Mouse (Mus musculus) heart, adult 11 months (tissue): ENCODE results near the gene Bcl2l14.

ENCODE experiments used
- DNase-seq: peaks from one replicate; pipeline ENCODE4 v3.0.0; 2022

Gene Bcl2l14

GRCm38 (mm10) chr6:134403684-134404070 is 7.6 kb downstream of the Bcl2l14 start:
- peak; percentile 48 for DNase-seq

- DNase-seq = no peak
Measured at GRCm38 (mm10) chr6:134407226-134407625, 11.1 kb downstream of the Bcl2l14 start.

- DNase-seq = peak; percentile 57
Measured at GRCm38 (mm10) chr6:134413706-134414531, 17.8 kb downstream of the Bcl2l14 start.

- DNase-seq = no peak
Measured at GRCm38 (mm10) chr6:134414532-134414883, 18.4 kb downstream of the Bcl2l14 start.

DNA sequence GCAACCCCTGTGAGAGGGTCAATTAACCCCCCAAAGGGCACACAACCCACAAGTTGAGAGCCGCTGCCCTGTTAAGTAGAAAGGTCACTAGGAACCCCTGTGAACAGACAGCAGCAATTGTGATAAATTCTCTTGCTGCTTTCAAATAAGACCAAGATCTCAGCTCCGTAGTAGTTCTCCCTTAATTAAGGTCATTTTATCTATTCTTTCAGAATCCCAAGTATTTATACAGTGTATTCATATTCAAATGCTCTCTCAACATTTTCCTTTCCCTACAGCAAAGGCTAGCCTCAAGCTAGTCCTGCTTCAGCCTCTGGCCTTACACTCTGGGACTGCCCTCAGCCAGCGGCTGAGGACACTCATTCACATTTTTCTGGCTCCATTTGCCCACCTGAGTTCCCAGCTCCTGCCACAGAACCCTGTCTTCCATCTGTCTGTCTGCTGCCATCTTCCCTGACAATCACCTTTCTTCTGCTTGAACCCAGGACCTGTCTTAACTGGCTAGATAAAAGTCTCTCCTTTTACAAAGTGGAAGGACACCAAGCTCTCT is 20.5 kb downstream of the Bcl2l14 start:
- DNase-seq = peak; percentile 4

DNA sequence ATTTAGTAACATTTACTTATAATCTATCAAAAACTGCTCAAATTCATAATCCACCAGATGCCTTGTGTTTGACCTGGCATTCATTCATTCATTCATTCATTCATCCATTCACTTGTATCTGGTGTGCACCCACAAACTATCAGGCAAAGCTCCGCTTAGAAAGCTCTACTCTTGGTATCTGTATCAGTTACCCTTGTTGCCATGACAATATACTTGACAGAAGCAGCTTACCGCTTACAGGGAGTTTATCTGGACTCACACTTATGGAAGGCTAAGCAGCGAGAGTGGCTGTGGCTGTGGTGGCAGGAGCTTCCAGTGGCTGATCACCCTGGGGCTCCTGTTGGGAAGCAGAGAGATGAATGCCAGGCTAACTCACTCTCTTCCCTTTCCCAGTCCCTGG is 21.8 kb downstream of the Bcl2l14 start:
- no peak for DNase-seq

- no peak for DNase-seq
Measured at GRCm38 (mm10) chr6:134420375-134420774, 24.3 kb downstream of the Bcl2l14 start.

DNA sequence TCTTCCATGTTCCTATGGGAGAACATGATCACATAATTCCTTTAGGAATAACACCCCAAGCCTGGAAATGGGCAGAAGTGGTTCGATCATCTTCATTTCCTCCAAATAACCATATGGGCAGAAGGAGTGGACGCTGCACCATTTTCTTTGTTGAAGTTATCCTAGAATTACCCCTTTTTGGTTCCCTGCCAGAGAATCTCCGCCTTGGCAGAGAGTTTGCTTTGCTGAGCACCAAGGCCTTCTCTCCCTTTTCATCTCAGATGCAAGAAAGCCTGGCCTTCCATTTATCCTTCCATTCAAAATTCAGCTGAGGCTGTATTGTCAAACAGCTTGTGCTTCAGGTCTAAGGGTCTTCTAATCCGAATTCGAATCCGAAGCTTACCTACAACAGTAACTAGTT is 25.8 kb downstream of the Bcl2l14 start:
- no peak for DNase-seq

DNA sequence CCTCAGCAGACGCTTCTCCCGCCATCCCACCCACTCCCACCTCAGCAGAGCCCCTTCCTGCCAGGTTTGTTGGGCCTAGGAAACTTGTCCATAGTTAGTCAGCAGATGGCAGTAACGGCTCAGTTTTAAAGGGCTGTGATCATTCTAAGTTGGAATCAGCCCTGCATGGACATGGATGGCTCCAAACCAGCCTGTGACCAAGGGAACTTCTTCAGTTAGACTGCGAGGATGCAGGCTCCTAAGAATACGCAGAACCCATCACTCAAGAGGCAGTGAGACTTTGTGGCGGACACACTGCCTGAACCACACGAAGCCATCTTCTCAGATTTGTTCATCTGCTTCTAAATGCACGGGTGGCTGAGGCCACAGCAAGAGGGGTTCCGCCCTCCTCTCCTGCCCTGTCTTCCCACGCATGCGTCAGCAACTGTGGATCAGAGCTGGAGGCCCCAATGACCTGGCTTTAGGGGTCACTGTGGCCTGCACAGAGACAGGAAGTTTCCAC is 29.1 kb downstream of the Bcl2l14 start:
- DNase-seq = peak; percentile 99

- DNase-seq = no peak
Measured at GRCm38 (mm10) chr6:134427165-134427564, 31.0 kb downstream of the Bcl2l14 start.

DNA sequence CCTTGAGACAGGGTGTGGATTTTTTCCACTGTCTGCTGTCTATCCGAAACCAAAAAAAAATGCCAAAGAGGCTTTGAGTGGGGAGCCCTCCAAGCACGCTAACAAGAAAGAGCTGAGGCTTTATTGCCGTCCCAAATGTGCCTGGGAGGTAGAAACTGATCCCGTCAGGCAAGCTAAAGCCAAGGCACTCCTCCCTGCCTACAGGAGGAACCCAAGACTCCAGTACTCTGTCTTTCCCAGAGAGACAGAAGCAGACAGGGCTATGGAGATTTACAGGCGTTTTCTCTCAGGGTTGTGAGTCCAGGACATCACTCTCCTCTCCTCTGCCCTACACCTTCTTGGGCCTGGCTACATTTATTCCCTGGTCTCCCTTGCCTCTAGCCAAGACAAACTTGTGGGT is 32.3 kb downstream of the Bcl2l14 start:
- DNase-seq = no peak

GRCm38 (mm10) chr6:134430161-134430799 is 34.2 kb downstream of the Bcl2l14 start:
- peak; percentile 96 for DNase-seq

DNA sequence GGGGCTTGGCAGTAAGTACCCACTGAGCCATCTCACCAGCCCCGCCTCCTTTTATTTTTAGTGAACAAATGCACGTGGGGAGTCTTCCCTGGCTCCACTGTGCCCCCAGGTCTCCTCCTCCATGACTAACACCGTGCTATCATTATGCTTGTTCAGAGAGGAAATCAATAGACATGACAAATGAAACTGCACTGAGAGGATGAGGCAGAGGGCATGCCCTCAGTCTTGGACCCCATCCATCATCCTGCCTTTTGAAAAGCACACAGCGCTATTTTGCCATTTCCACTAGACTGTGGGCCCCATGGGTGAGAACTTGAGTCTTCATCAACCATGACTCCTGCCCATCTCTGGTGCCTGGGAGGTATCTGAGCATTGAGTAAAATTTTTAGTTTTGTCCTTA is 35.5 kb downstream of the Bcl2l14 start:
- no peak for DNase-seq

DNA sequence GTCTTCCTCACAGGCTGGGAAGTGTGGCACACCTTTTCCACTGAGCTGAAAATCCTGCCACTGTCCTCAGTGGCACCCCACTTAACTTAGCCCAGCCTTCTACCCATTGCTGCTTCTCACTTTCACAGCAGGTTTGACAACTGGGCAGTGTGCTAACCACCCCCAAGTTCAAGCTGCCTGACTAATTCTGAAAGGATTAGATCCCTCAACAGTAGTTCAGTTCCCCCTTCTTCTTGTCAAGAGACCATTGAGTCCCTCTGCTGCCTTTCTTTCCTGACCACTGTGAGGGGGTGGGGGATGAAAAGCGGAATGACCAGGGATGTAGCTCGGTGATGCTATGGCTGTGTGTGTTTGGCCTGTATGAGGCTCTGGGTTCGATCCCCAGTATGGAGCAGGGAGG is 37.2 kb downstream of the Bcl2l14 start:
- no peak for DNase-seq

DNA sequence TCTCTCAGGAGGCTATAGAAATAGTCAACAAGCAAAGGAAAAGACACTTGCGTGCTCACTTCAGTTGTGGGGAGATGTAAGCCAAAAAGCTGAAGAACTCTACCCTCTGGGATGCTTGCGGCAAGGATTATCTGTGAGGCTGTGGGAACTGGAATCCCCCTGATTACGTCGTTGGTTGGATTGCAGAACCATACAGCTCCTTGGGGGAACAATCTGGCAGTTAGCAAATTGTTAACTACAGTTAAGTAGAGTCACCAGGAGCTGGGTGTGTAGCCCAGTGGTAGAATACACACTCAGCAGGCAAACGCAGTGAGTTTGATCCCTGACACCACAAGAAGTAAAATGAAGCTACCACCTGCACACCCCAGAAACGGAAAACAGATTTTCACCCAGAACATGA is 37.9 kb downstream of the Bcl2l14 start:
- DNase-seq = peak; percentile 94

DNA sequence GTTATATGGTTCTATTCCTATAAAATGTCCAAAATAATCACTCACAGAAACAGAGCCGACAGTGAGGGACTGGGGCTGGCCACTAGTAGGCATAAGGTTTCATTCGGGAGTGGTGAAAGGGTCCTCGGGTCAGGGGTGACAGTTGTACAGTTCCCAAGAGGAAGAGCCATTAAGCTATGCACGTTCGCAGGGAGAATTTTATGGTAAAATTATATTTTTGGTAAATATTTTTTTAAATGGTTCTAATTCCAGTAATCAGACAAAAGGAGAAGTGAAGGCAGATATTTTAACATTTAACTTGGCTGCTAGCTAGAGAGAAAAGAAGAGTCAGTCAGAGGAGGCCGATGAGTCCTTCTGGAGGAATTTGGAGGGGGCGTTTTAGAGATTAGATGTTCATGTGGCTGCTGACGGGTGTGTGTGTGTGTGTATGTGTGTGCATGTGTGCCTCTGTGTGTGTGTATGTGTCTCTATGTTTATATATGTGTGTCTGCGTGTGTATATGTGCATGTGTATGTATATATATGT is 38.8 kb downstream of the Bcl2l14 start:
- no peak for DNase-seq

GRCm38 (mm10) chr6:134436955-134437354 is 40.8 kb downstream of the Bcl2l14 start:
- DNase-seq = no peak

- peak; percentile 97 for DNase-seq
Measured at GRCm38 (mm10) chr6:134439401-134440021, 43.4 kb downstream of the Bcl2l14 start.

- DNase-seq = peak; percentile 91
Measured at GRCm38 (mm10) chr6:134440023-134440422, 43.9 kb downstream of the Bcl2l14 start.

DNA sequence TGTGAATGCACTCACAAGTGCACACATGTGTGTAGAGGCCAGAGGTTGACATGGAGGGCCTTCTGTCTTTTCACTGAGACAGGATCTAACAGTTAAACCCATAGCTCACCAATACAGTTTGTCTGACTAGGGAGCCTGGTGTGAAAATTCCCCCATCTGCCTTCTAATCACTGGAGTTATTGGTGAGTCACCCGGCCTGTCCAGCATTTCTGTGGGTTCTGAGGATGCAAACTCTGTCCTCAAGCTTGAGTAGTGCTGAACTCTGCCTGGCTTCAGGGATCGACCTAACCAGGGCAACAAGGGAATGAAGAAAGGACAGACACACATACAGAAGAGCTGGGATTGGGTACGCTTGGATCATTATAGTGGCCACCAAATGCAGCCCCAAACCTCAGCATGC is 45.6 kb downstream of the Bcl2l14 start:
- no peak for DNase-seq

- DNase-seq = no peak
Measured at GRCm38 (mm10) chr6:134442219-134442618, 46.1 kb downstream of the Bcl2l14 start.

DNA sequence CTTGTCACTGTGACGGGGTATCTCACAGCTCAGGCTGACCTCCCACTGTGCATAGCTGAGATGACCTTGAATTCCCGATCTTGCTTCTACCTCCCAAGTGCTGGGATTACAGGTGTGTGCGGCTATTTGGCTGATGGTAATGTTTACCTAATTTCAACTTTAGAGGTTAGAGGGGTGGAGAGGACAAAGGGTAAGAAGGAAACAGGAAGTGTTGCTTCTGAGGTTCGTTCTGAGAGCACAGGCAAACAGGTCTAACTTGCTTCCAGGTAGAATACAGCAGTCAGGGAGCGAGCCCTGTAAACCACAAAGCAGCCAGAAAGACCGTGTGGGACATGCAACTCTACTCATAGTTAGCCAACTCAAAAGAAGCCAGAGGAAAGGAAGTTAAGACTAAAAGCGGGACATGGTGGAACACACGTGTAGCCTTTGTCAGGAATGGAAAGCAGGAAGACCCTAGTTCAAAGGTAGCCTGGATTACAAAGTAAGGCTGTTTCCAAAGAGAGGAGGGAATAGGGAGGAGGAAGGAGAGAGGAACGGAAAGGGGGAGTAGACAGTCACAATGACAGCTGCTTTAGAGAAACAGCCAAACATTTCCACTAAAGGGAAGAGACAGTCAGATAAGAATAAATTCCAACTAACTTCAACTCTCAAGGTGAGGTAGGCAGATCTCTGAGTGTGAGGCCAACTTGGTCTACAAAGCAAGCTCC is 47.2 kb downstream of the Bcl2l14 start:
- DNase-seq = no peak

DNA sequence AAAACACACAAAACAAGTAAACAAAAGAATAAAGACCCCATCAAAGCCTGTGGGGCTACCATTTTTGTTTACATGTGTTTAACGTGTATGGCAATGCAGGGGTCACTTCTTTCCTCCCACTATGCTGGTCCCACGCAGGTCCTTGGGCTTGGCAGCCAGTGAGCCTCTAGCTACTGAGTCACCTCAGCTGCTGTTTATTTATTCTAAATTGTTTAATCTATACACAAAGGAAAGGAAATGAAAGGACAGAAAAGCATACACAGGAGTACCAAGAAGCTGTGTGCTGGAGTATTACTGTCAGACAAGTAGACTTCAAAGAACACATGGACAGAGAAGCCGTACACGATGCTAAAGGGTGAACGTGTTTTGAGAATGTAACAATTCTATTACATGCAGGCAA is 47.8 kb downstream of the Bcl2l14 start:
- no peak for DNase-seq
